Mouse (Mus musculus) layer of hippocampus, postnatal 36 days (tissue): Measurements from ENCODE around the gene Snx32. TPM values are rescaled to one million over a fixed set of nuclear protein-coding genes. Genes with fewer than 3 reads are reported as not detected.
A peak's percentile ranks its signal among the peaks of the same experiment; 100 is the strongest.
"Not testable (repeated sequence)": the region's sequence is repeated elsewhere in the genome, so short reads cannot be mapped to it uniquely, and the experiment has no call there.

Experiments used
- DNase-seq, 2 experiments: peaks; one replicate each; pipeline ENCODE4 v3.0.0; 2022
- total RNA-seq, 2 experiments: library from RNA; stranded (reverse); gene quantifications; 2 replicates each; pipeline ENCODE4 v1.2.3; 2021

Snx32 gene
- total RNA-seq, 2 experiments from 2014 or later: 80.5 to 83.5 TPM

- no peak for DNase-seq
Measured at GRCm38 (mm10) chr19:5511074-5511632, 815 bp upstream of the Snx32 start.

GRCm38 (mm10) chr19:5503687-5504086 lies 6.7 kb downstream of the Snx32 start, which contains the start of gene 1700020D05Rik:
1700020D05Rik (minus strand) TSS chr19:5503787.
- no peak for DNase-seq

GRCm38 (mm10) chr19:5500330-5500875 lies 9.9 kb downstream of the Snx32 start:
- DNase-seq: no peak

GRCm38 (mm10) chr19:5496052-5496370 lies 14.3 kb downstream of the Snx32 start:
- no peak for DNase-seq

GRCm38 (mm10) chr19:5495353-5496051 lies 14.8 kb downstream of the Snx32 start:
- DNase-seq: no peak

- no peak for DNase-seq
Measured at GRCm38 (mm10) chr19:5494314-5494713, 16.0 kb downstream of the Snx32 start.

- not testable (repeated sequence) for DNase-seq
Measured at GRCm38 (mm10) chr19:5493301-5493721, 17.0 kb downstream of the Snx32 start.

GRCm38 (mm10) chr19:5492641-5493040 lies 17.7 kb downstream of the Snx32 start:
- DNase-seq: no peak

- DNase-seq: peak; percentile 82
Measured at GRCm38 (mm10) chr19:5490898-5491708, 19.2 kb downstream of the Snx32 start.

GRCm38 (mm10) chr19:5490313-5490897 lies 19.9 kb downstream of the Snx32 start, which contains the start of gene Cfl1:
Cfl1 (plus strand) TSS chr19:5490455.
- peak; percentile 95 to 96 for DNase-seq

GRCm38 (mm10) chr19:5489721-5490120 lies 20.6 kb downstream of the Snx32 start:
- not testable (repeated sequence) for DNase-seq

GRCm38 (mm10) chr19:5488878-5489571 lies 21.3 kb downstream of the Snx32 start:
- peak; percentile 96 to 97 for DNase-seq

- DNase-seq: peak; percentile 90 to 91
Measured at GRCm38 (mm10) chr19:5487768-5488550, 22.4 kb downstream of the Snx32 start, which contains the start of gene Mus81. Mus81 (minus strand) TSS chr19:5488402.

GRCm38 (mm10) chr19:5486771-5487170 lies 23.6 kb downstream of the Snx32 start:
- no peak for DNase-seq

- DNase-seq: no peak
Measured at GRCm38 (mm10) chr19:5486286-5486685, 24.1 kb downstream of the Snx32 start.

GRCm38 (mm10) chr19:5485821-5486220 lies 24.5 kb downstream of the Snx32 start:
- no peak for DNase-seq

- DNase-seq: no peak
Measured at GRCm38 (mm10) chr19:5485371-5485770, 25.0 kb downstream of the Snx32 start.

- DNase-seq: no peak
Measured at GRCm38 (mm10) chr19:5484496-5484895, 25.8 kb downstream of the Snx32 start.

- no peak for DNase-seq
Measured at GRCm38 (mm10) chr19:5483386-5484359, 26.7 kb downstream of the Snx32 start.

GRCm38 (mm10) chr19:5481398-5481797 lies 28.9 kb downstream of the Snx32 start:
- DNase-seq: no peak
